Mouse (Mus musculus): Measurements from ENCODE around the gene Bpifc.

Bpifc gene

DNA sequence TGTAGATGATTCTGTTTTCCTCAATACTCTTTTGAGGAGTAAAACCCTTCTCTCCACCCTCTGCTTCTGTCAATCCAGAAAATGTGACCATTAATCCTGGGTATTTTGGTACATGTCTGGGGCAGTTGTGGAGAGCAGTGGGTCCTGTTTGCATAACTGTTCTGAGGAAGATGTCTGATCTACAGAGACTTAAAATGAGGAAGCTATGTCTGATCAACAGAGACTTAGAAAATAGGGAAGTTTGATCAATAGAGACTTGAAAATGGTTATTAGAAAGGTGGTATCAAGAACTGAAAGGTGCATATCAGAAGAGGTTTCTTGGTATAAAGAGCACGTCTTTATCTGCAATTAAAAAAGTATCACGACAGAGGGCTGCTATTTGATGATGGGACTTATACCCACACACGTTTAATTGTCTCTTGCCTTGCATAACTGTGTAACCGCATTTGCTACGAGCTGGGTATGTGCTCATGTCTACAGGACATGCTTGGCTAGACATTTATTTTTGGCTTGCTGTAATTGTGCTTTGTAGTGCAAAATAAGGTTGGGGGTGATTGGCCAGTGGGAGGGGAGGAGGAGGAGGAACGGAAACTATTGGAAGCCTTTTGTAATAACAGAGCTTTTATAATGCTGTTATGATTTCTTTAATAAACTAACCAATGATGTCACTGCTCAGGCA lies 59.8 kb downstream of the Bpifc start:
- no peak for DNase-seq (ENCODE audit: low spot score)

- no peak for DNase-seq (ENCODE audit: low spot score)
Observed at GRCm38 (mm10) chr10:85948483-85949196, 63.1 kb downstream of the Bpifc start.

GRCm38 (mm10) chr10:85936280-85936965 lies 75.3 kb downstream of the Bpifc start:
- DNase-seq (ENCODE audit: low spot score), result no peak

DNA sequence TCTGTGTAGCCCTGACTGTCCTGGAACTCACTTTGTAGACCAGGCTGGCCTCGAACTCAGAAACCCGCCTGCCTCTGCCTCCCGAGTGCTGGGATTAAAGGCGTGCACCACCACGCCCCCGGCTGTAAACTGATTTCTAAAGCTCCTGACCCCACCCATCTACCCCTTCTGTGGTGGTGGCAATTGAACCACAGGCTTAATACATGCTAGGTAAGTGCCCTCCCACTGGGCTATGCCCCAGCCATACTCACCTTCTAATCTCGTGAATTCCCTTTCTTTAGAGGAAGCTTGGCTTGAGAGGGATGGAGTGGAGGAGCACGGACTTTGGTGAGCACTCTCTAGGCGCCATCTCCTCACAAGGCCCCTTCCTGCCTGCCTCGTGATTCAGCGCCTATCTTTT lies 81.7 kb downstream of the Bpifc start:
- no peak for DNase-seq (ENCODE audit: low spot score)

- DNase-seq (ENCODE audit: low spot score), result no peak
Observed at GRCm38 (mm10) chr10:85929208-85929591, 82.5 kb downstream of the Bpifc start.

- DNase-seq (ENCODE audit: low spot score), result peak; percentile 65
Observed at GRCm38 (mm10) chr10:85928499-85929207, 83.0 kb downstream of the Bpifc start.

GRCm38 (mm10) chr10:85927676-85928445 lies 83.8 kb downstream of the Bpifc start, which contains the start of gene Ascl4:
Gene Ascl4 (plus strand): TSS chr10:85927681.
- DNase-seq (ENCODE audit: low spot score), result no peak

DNA sequence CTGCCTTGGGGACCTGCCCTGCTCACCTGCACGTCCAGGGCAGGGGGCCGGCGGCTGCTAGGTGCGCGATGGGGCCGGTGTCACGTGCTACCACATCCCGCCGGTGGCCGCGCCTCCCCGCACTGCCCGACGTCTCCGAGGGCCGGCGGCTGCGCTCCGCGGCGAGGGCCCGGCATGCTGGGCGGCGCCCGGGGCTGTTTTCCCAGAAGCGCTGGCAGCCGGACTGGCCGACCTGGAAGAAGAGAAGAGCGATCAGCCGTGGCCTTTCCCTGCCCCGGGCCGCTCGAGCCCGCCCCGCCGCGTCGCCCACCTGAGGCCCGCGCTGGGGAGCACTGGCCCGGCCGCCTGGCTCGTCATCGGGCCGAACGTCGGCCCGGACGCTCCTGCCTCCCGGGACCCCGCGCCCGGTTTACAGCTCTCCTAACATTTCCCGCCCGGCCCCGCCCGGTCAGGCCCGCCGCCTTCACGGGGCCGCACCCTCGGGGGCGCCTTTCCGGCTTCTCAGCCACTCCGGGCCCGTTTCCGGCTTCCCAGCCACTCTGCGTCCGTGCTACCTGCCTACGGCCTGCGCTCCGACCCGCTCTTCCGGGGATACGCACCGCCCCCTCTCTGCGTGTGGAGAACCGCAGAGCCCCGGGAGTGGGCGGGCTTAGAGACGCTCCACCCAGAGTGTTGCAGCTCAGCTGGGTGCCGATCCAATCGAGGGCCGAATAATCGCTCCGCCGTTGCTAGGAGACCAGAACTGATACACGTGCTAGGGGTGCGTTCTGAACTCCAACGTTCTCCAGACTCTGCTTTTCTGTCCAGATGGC lies 95.0 kb downstream of the Bpifc start, which contains the start of gene Prdm4:
Prdm4 (minus strand) TSS at position 645 of the 812 bp plus-strand sequence.
- DNase-seq (ENCODE audit: low spot score), result peak; percentile 98
